Mouse (Mus musculus): Measurements from ENCODE around the gene Ung.

DNA sequence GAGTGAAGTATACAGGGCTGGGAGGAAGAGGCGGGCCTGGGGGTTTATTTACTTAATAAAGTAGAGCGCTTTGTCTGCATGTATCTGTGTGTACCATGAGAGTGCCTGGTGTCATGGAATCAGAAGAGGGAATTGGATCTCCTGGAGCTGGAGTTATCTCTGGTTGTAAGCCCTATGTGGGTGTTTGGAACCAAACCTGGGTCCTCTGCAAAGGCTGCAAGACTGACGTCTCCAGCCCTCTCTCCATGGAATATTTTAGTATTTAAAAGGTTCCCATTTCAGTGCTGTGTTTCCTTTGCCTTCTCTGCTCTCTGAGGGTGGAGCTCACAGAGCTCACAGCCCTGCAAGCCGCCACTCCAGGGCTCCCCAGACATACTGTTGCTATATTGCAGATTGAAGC, 10.4 kb upstream of the Ung start:
- TF ChIP-seq CTCF (IDR thresholded peaks at IDR 0.05; ENCODE audit: control insufficient read depth, insufficient read depth, low read length) (no peak), POLR2A (IDR thresholded peaks at IDR 0.05; ENCODE audit: borderline replicate concordance, control insufficient read depth, low read depth, low read length) (no peak)

All from bone marrow, adult 2 months (tissue).